Mouse (Mus musculus): Measurements from ENCODE around the gene Phf12. TPM values are rescaled to one million over a fixed set of nuclear protein-coding genes. Genes with fewer than 3 reads are reported as not detected.

Gene Phf12
- total and polyA plus RNA-seq, 2 experiments from 2014 or later = 7.3 to 25.1 TPM

DNA sequence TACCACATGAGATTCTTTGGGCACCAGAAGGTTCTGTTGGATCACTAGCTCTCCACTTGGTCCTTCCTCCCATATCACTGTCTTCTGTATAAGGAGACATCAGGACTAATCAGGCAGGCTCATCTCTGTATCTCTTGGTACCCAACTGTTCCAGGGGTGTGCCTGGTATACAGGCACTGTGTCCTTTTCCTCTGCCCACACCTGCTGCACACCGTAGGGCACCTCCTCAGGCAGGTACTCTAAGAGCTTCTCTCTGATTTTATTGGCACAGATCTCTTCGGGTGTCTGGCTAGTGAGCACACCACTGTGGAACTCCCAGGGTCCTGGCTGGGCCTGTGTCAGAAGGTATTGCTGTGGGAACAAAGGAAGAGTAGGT, 91.7 kb downstream of the Phf12 start:
- TF ChIP-seq CTCF (IDR thresholded peaks at IDR 0.05; ENCODE audit: low read depth) = no peak
- 85% methylated on average over 2 of the region's 2 CpGs for WGBS
- Histone ChIP-seq H3K4me2 (ENCODE audit: low read depth, low read length) (no peak overlapping the region), H3K9ac (replicated peaks; ENCODE audit: low read depth, low read length) (no peak overlapping the region), H3K27me3 (ENCODE audit: control insufficient read depth, insufficient read depth, low read length) (no peaks in the 10 kb centered on the region), H3K9me3 (replicated peaks; ENCODE audit: control insufficient read depth, low read length) (no peaks in the 10 kb centered on the region), H3K4me1 (ENCODE audit: control insufficient read depth, insufficient read depth) (peaks cover 2% of the 10 kb centered on the region; the same call in 1 of the 2 replicates), H3K27ac (ENCODE audit: low read depth) (no peak overlapping the region), H3K4me3 (ENCODE audit: low read depth, low read length) (no peak overlapping the region), H3K36me3 (replicated peaks; ENCODE audit: control insufficient read depth, insufficient read depth, low read length) (peaks cover 50% of the 10 kb centered on the region)
- DNase-seq (ENCODE audit: low spot score) (no peak), ATAC-seq (ENCODE audit: insufficient read depth, low read depth) (no peak)

DNA sequence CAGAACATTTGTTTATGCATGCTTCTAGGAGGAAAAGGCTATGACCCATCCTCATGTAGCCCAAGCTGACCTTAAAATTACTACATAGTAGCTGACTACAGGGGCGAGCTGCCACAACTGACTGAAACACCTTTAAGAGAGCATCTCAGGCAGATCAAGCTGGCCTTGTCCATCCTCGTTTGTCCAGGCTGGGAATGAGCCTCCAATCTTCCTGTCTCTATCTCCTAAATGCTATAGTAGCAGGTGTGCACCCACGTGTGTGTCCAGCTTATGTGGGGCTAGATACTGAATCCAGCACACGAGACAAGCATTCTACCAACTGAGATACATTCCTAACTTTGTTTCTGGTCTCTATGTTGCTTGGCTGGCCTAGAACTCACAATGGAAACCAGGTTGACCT, 92.1 kb downstream of the Phf12 start:
- 86% methylated on average over 4 of the region's 4 CpGs for WGBS
- H3K9ac ChIP-seq (replicated peaks; ENCODE audit: low read depth, low read length) = no peak overlapping the region
- H3K36me3 ChIP-seq (replicated peaks; ENCODE audit: control insufficient read depth, insufficient read depth, low read length) = peaks cover 50% of the 10 kb centered on the region
- ATAC-seq (ENCODE audit: insufficient read depth, low read depth) (no peak), DNase-seq (ENCODE audit: low spot score) (no peak)
- no peaks in the 10 kb centered on the region for H3K27me3 ChIP-seq (ENCODE audit: control insufficient read depth, insufficient read depth, low read length)
- no peak for TF ChIP-seq EP300 (IDR thresholded peaks at IDR 0.05; ENCODE audit: low read depth)
- TF ChIP-seq CTCF (IDR thresholded peaks at IDR 0.05; ENCODE audit: low read depth) = no peak
- H3K4me2 ChIP-seq (ENCODE audit: low read depth, low read length) = no peak overlapping the region
- no peak overlapping the region for H3K4me3 ChIP-seq (ENCODE audit: low read depth, low read length)
- peaks cover 6% of the 10 kb centered on the region; the same call in 1 of the 2 replicates for H3K4me1 ChIP-seq (ENCODE audit: control insufficient read depth, insufficient read depth)
- no peaks in the 10 kb centered on the region for H3K9me3 ChIP-seq (replicated peaks; ENCODE audit: control insufficient read depth, low read length)
- no peak overlapping the region for H3K27ac ChIP-seq (ENCODE audit: low read depth)

MicroRNAs encoded within 50 kb of the gene (microRNA counts, 519-probe panel; counts per million panel counts)
- microRNA mmu-miR-144 (6,545 counts per million, percentile 81 among the panel's probes with 10 or more counts), microRNA mmu-miR-451 (6,528 counts per million, percentile 80 among the panel's probes with 10 or more counts)

Small RNA genes within 50 kb of the gene (microRNA-seq; reads per million reads assigned to microRNA genes)
- gene Mir144 (96.9 reads per million, percentile 55 among the genes with 10 or more reads in this experiment), gene Mir451a (not detected), gene Mir451b (not detected)

Other genes with a start within 250 kb of the Phf12 start
- 181 and 218 TPM in 2 replicates for gene Myo18a, start 219.5 kb upstream of the Phf12 start, total RNA-seq (2014; rRNA removed; ENCODE audit: low replicate concordance)
- gene Myo18a, start 219.5 kb upstream of the Phf12 start, polyA plus RNA-seq (2015; fragmentation: Nextera tagmentation; extraction: Ambion mirVana) = 80.0 and 82.5 TPM in 2 replicates
- not detected in 2 replicates for gene Gm10277, start 195.0 kb upstream of the Phf12 start, total RNA-seq (2014; rRNA removed; ENCODE audit: low replicate concordance)
- gene Gm10277, start 195.0 kb upstream of the Phf12 start, polyA plus RNA-seq (2015; fragmentation: Nextera tagmentation; extraction: Ambion mirVana) = 0.41 and 0.52 TPM in 2 replicates
- gene Pipox, start 88.7 kb upstream of the Phf12 start, total RNA-seq (2014; rRNA removed; ENCODE audit: low replicate concordance) = 2.4 and 3.7 TPM in 2 replicates
- gene Pipox, start 88.7 kb upstream of the Phf12 start, polyA plus RNA-seq (2015; fragmentation: Nextera tagmentation; extraction: Ambion mirVana) = 2.6 and 3.1 TPM in 2 replicates
- 0.77 TPM in 1 of 2 replicates, not detected in the other for gene Sez6, start 52.0 kb upstream of the Phf12 start, total RNA-seq (2014; rRNA removed; ENCODE audit: low replicate concordance)
- 0.08 TPM in 1 of 2 replicates, not detected in the other for gene Sez6, start 52.0 kb upstream of the Phf12 start, polyA plus RNA-seq (2015; fragmentation: Nextera tagmentation; extraction: Ambion mirVana)
- gene Dhrs13, start 49.5 kb downstream of the Phf12 start, total RNA-seq (2014; rRNA removed; ENCODE audit: low replicate concordance) = 7.3 and 9.4 TPM in 2 replicates
- gene Dhrs13, start 49.5 kb downstream of the Phf12 start, polyA plus RNA-seq (2015; fragmentation: Nextera tagmentation; extraction: Ambion mirVana) = 7.7 and 8.6 TPM in 2 replicates
- gene Flot2, start 55.2 kb downstream of the Phf12 start, total RNA-seq (2014; rRNA removed; ENCODE audit: low replicate concordance) = 77.9 and 111 TPM in 2 replicates
- 91.3 and 95.0 TPM in 2 replicates for gene Flot2, start 55.2 kb downstream of the Phf12 start, polyA plus RNA-seq (2015; fragmentation: Nextera tagmentation; extraction: Ambion mirVana)
- 33.5 and 40.8 TPM in 2 replicates for gene Eral1, start 97.6 kb downstream of the Phf12 start, total RNA-seq (2014; rRNA removed; ENCODE audit: low replicate concordance)
- 19.7 TPM in 2 replicates for gene Eral1, start 97.6 kb downstream of the Phf12 start, polyA plus RNA-seq (2015; fragmentation: Nextera tagmentation; extraction: Ambion mirVana)
- 10.8 and 24.6 TPM in 2 replicates for gene Fam222b, start 111.9 kb downstream of the Phf12 start, total RNA-seq (2014; rRNA removed; ENCODE audit: low replicate concordance)
- gene Fam222b, start 111.9 kb downstream of the Phf12 start, polyA plus RNA-seq (2015; fragmentation: Nextera tagmentation; extraction: Ambion mirVana) = 11.1 TPM in 2 replicates
- gene Traf4, start 182.8 kb downstream of the Phf12 start, total RNA-seq (2014; rRNA removed; ENCODE audit: low replicate concordance) = 25.1 and 42.6 TPM in 2 replicates
- gene Traf4, start 182.8 kb downstream of the Phf12 start, polyA plus RNA-seq (2015; fragmentation: Nextera tagmentation; extraction: Ambion mirVana) = 21.2 and 22.9 TPM in 2 replicates
- gene Nek8, start 193.9 kb downstream of the Phf12 start, total RNA-seq (2014; rRNA removed; ENCODE audit: low replicate concordance) = 24.6 and 27.2 TPM in 2 replicates
- gene Nek8, start 193.9 kb downstream of the Phf12 start, polyA plus RNA-seq (2015; fragmentation: Nextera tagmentation; extraction: Ambion mirVana) = 8.1 and 9.1 TPM in 2 replicates
- 19.9 and 24.1 TPM in 2 replicates for gene Tlcd1, start 194.0 kb downstream of the Phf12 start, total RNA-seq (2014; rRNA removed; ENCODE audit: low replicate concordance)
- gene Tlcd1, start 194.0 kb downstream of the Phf12 start, polyA plus RNA-seq (2015; fragmentation: Nextera tagmentation; extraction: Ambion mirVana) = 15.1 and 16.8 TPM in 2 replicates
- 473 and 508 TPM in 2 replicates for gene Rpl23a, start 200.8 kb downstream of the Phf12 start, total RNA-seq (2014; rRNA removed; ENCODE audit: low replicate concordance)
- gene Rpl23a, start 200.8 kb downstream of the Phf12 start, polyA plus RNA-seq (2015; fragmentation: Nextera tagmentation; extraction: Ambion mirVana) = 719 and 776 TPM in 2 replicates
- gene Rab34, start 205.7 kb downstream of the Phf12 start, total RNA-seq (2014; rRNA removed; ENCODE audit: low replicate concordance) = 55.1 and 57.5 TPM in 2 replicates
- gene Rab34, start 205.7 kb downstream of the Phf12 start, polyA plus RNA-seq (2015; fragmentation: Nextera tagmentation; extraction: Ambion mirVana) = 37.1 and 39.7 TPM in 2 replicates
- not detected in 2 replicates for gene Proca1, start 210.6 kb downstream of the Phf12 start, total RNA-seq (2014; rRNA removed; ENCODE audit: low replicate concordance)
- gene Proca1, start 210.6 kb downstream of the Phf12 start, polyA plus RNA-seq (2015; fragmentation: Nextera tagmentation; extraction: Ambion mirVana) = 2.1 and 3.2 TPM in 2 replicates